ENCODE assay signal across 12 mouse cellular contexts in genomic region chr5:26535556-26535955, GRCm38 (mm10).
DNase-seq lines count a peak whose midpoint lies in the region; ATAC-seq and TF ChIP-seq lines count a peak whose summit lies in the region.
"Had no signal": no experiment of that assay in that cellular context is flagged by ENCODE, and none has a peak within 500 bp of the region (broad histone marks: within the 10 kb centered on the region; RNA-seq: fewer than 3 reads in every experiment).

No protein-coding gene starts in this region.

- TF ChIP-seq EP300 in MEL (IDR thresholded peaks at IDR 0.05; ENCODE audit: low read depth in 1 of 2, low read length in 2 of 2): no peak

- H3K9ac ChIP-seq in hindbrain, embryonic 11.5 days (ENCODE audit: low read depth, low read length): no peak overlapping the region
- no peak overlapping the region for H3K9ac ChIP-seq in hindbrain, embryonic 16.5 days (ENCODE audit: low read depth, low read length)
- no peak overlapping the region for H3K9ac ChIP-seq in MEL (ENCODE audit: control insufficient read depth, low read depth, low read length, poor library complexity, severe bottlenecking)
- H3K9ac ChIP-seq in limb, embryonic 11.5 days (ENCODE audit: low read length): no peak overlapping the region
- H3K9ac ChIP-seq: embryonic facial prominence, embryonic 12.5 days; heart, embryonic 15.5 days had no signal

- H3K9me3 ChIP-seq in hindbrain, embryonic 11.5 days (ENCODE audit: control insufficient read depth, low read length): no peaks in the 10 kb centered on the region
- H3K9me3 ChIP-seq in hindbrain, embryonic 16.5 days (ENCODE audit: control insufficient read depth, low read length): no peaks in the 10 kb centered on the region
- H3K9me3 ChIP-seq in MEL (replicated peaks; ENCODE audit: insufficient read depth, low read length): no peaks in the 10 kb centered on the region
- H3K9me3 ChIP-seq in limb, embryonic 11.5 days (ENCODE audit: control insufficient read depth, low read length): no peaks in the 10 kb centered on the region
- H3K9me3 ChIP-seq: embryonic facial prominence, embryonic 12.5 days; heart, embryonic 15.5 days had no signal

- no peak for TF ChIP-seq POLR2A in MEL (IDR thresholded peaks at IDR 0.05; ENCODE audit: control insufficient read depth in 1 of 2, insufficient read depth in 1 of 2, low read depth in 1 of 2, low read length in 2 of 2, poor library complexity in 1 of 2)

- no peaks in the 10 kb centered on the region for H3K79me2 ChIP-seq in MEL (ENCODE audit: control insufficient read depth, insufficient read depth, low read length, poor library complexity)

- H3K27ac ChIP-seq in hindbrain, embryonic 11.5 days (ENCODE audit: low read depth, low read length): no peak overlapping the region
- no peak overlapping the region for H3K27ac ChIP-seq in hindbrain, embryonic 16.5 days (ENCODE audit: low read depth, low read length)
- H3K27ac ChIP-seq in MEL (ENCODE audit: control insufficient read depth, low read depth, low read length): no peak overlapping the region
- no peak overlapping the region for H3K27ac ChIP-seq in limb, embryonic 11.5 days (replicated peaks; ENCODE audit: low read depth, low read length)
- H3K27ac ChIP-seq: embryonic facial prominence, embryonic 12.5 days; heart, embryonic 15.5 days had no signal

- no peaks in the 10 kb centered on the region for H3K36me3 ChIP-seq in hindbrain, embryonic 11.5 days (ENCODE audit: control insufficient read depth, insufficient read depth, low read length)
- H3K36me3 ChIP-seq in hindbrain, embryonic 16.5 days (ENCODE audit: control insufficient read depth, insufficient read depth, low read length): no peaks in the 10 kb centered on the region
- H3K36me3 ChIP-seq in MEL (ENCODE audit: control insufficient read depth in 1 of 2, insufficient read depth in 2 of 2, low read length in 2 of 2): no peaks in the 10 kb centered on the region
- H3K36me3 ChIP-seq in limb, embryonic 11.5 days (ENCODE audit: control insufficient read depth, insufficient read depth, low read length): no peaks in the 10 kb centered on the region
- H3K36me3 ChIP-seq: embryonic facial prominence, embryonic 12.5 days; heart, embryonic 15.5 days had no signal

- no peak for ATAC-seq in hindbrain, embryonic 11.5 days (ENCODE audit: low FRiP score)
- ATAC-seq in hindbrain, embryonic 16.5 days: no peak
- ATAC-seq in limb, embryonic 11.5 days (ENCODE audit: insufficient number of reproducible peaks, low FRiP score, low TSS enrichment, low read depth): no peak
- no peak for ATAC-seq in megakaryocyte progenitor cell, adult 5-6 weeks (replicated peaks; ENCODE audit: poor library complexity)
- ATAC-seq: Patski had no signal

- no peaks in the 10 kb centered on the region for H3K27me3 ChIP-seq in hindbrain, embryonic 11.5 days (ENCODE audit: control insufficient read depth, insufficient read depth, low read length)
- H3K27me3 ChIP-seq in hindbrain, embryonic 16.5 days (replicated peaks; ENCODE audit: control insufficient read depth, insufficient read depth, low read length): no peaks in the 10 kb centered on the region
- H3K27me3 ChIP-seq in MEL (ENCODE audit: control insufficient read depth in 1 of 2, insufficient read depth in 2 of 2, low read length in 2 of 2): no peaks in the 10 kb centered on the region
- no peaks in the 10 kb centered on the region for H3K27me3 ChIP-seq in limb, embryonic 11.5 days (ENCODE audit: control insufficient read depth, insufficient read depth, low read length)
- H3K27me3 ChIP-seq: embryonic facial prominence, embryonic 12.5 days; heart, embryonic 15.5 days; Patski had no signal

- H3K4me1 ChIP-seq in hindbrain, embryonic 11.5 days (replicated peaks; ENCODE audit: control insufficient read depth, insufficient read depth, low read length): no peaks in the 10 kb centered on the region
- no peaks in the 10 kb centered on the region for H3K4me1 ChIP-seq in hindbrain, embryonic 16.5 days (ENCODE audit: control insufficient read depth, insufficient read depth, low read depth, low read length)
- H3K4me1 ChIP-seq in MEL (ENCODE audit: control insufficient read depth in 1 of 2, insufficient read depth in 2 of 2, low read length in 2 of 2): no peaks in the 10 kb centered on the region
- no peaks in the 10 kb centered on the region for H3K4me1 ChIP-seq in limb, embryonic 11.5 days (ENCODE audit: control insufficient read depth, insufficient read depth, low read length)
- H3K4me1 ChIP-seq: embryonic facial prominence, embryonic 12.5 days; heart, embryonic 15.5 days had no signal

- DNase-seq in hindbrain, embryonic 11.5 days (ENCODE audit: low spot score): peak; percentile 64
- peak; percentile 28 for DNase-seq in MEL (ENCODE audit: low read depth, low spot score)
- peak; percentile 53 to 61 for DNase-seq in adrenal gland, postnatal 36 days
- DNase-seq in limb, embryonic 11.5 days (ENCODE audit: low spot score): peak; percentile 85
- DNase-seq in spleen, postnatal 4 days (ENCODE audit: low spot score in 2 of 2): no peak
- DNase-seq in right cerebral cortex, postnatal 14 days: no peak
- DNase-seq: thymus, postnatal 36 days had no signal

- no peak overlapping the region for H3K4me3 ChIP-seq in hindbrain, embryonic 11.5 days (ENCODE audit: low read depth, low read length)
- H3K4me3 ChIP-seq in hindbrain, embryonic 16.5 days (ENCODE audit: low read length): no peak overlapping the region
- H3K4me3 ChIP-seq in MEL (ENCODE audit: control insufficient read depth in 1 of 2, insufficient read depth in 1 of 2, low read depth in 2 of 2, low read length in 2 of 2): no peak overlapping the region
- no peak overlapping the region for H3K4me3 ChIP-seq in limb, embryonic 11.5 days (ENCODE audit: low read depth, low read length)
- H3K4me3 ChIP-seq: embryonic facial prominence, embryonic 12.5 days; heart, embryonic 15.5 days had no signal

- no peak for TF ChIP-seq RAD21 in MEL (IDR thresholded peaks at IDR 0.05; ENCODE audit: low read depth, low read length)

- 29% methylated on average over 6 of the region's 6 CpGs for WGBS in hindbrain, embryonic 11.5 days
- WGBS in hindbrain, embryonic 16.5 days: 35% methylated on average over 6 of the region's 6 CpGs
- WGBS in limb, embryonic 11.5 days: 36% methylated on average over 6 of the region's 6 CpGs

- H3K4me2 ChIP-seq in hindbrain, embryonic 11.5 days (replicated peaks; ENCODE audit: low read depth, low read length): no peak overlapping the region
- H3K4me2 ChIP-seq in hindbrain, embryonic 16.5 days (ENCODE audit: low read length): no peak overlapping the region
- no peak overlapping the region for H3K4me2 ChIP-seq in limb, embryonic 11.5 days (ENCODE audit: low read depth, severe bottlenecking)
- H3K4me2 ChIP-seq: embryonic facial prominence, embryonic 12.5 days; heart, embryonic 15.5 days had no signal

- no peak for TF ChIP-seq CTCF in MEL (IDR thresholded peaks at IDR 0.05 in 2 of 3, conservative IDR thresholded peaks at IDR 0.05 in 1 of 3; ENCODE audit: control insufficient read depth in 1 of 3, insufficient read depth in 1 of 3, low read depth in 2 of 3, low read length in 3 of 3, poor library complexity in 1 of 3, severe bottlenecking in 1 of 3)

TF ChIP-seq in MEL, 35 proteins besides CTCF, POLR2A, EP300 and RAD21:
- TF ChIP-seq MAFK (IDR thresholded peaks at IDR 0.05; ENCODE audit: borderline replicate concordance, low read depth, low read length) (no peak), ELF1 (IDR thresholded peaks at IDR 0.05; ENCODE audit: low read depth, low read length) (no peak), POLR2AphosphoS5 (IDR thresholded peaks at IDR 0.05; ENCODE audit: borderline replicate concordance, low read depth, low read length) (no peak), RCOR1 (IDR thresholded peaks at IDR 0.05; ENCODE audit: low read depth, low read length) (no peak), MAZ (IDR thresholded peaks at IDR 0.05; ENCODE audit: low read depth, low read length) (no peak), SMC3 (IDR thresholded peaks at IDR 0.05; ENCODE audit: low read depth, low read length) (no peak), JUND (IDR thresholded peaks at IDR 0.05; ENCODE audit: low read depth, low read length) (no peak), POLR2AphosphoS2 (IDR thresholded peaks at IDR 0.05; ENCODE audit: low read length) (no peak), MAX (IDR thresholded peaks at IDR 0.05; ENCODE audit: low read length) (no peak), KAT2A (conservative IDR thresholded peaks at IDR 0.05; ENCODE audit: low read depth, low read length) (no peak), GATA1 (IDR thresholded peaks at IDR 0.05; ENCODE audit: low read depth, low read length) (no peak), CHD2 (IDR thresholded peaks at IDR 0.05; ENCODE audit: low read length) (no peak), GABPA (IDR thresholded peaks at IDR 0.05; ENCODE audit: low read depth, low read length) (no peak), MEF2A (IDR thresholded peaks at IDR 0.05; ENCODE audit: extremely low read depth, insufficient replicate concordance, low read depth, low read length, poor library complexity, severe bottlenecking) (no peak), NRF1 (IDR thresholded peaks at IDR 0.05; ENCODE audit: insufficient read depth, low read depth, low read length, poor library complexity, severe bottlenecking) (no peak), ZMIZ1 (IDR thresholded peaks at IDR 0.05; ENCODE audit: low read depth, low read length) (no peak), USF1 (IDR thresholded peaks at IDR 0.05; ENCODE audit: low read depth, low read length) (no peak), E2F4 (IDR thresholded peaks at IDR 0.05; ENCODE audit: borderline replicate concordance, low read depth, low read length) (no peak), ZNF384 (IDR thresholded peaks at IDR 0.05; ENCODE audit: low read depth, low read length) (no peak), MYC (IDR thresholded peaks at IDR 0.05; ENCODE audit: low read depth, low read length) (no peak)

Comparison
In these comparisons a context has a peak if more than half of its experiments do, and no peak if none do; other contexts are left out.
1. DNase-seq: peak in hindbrain, embryonic 11.5 days (single experiment), MEL (single experiment), adrenal gland, postnatal 36 days (2 of 2) and limb, embryonic 11.5 days (single experiment); none in spleen, postnatal 4 days (0 of 2) and right cerebral cortex, postnatal 14 days (single experiment).